Mouse (Mus musculus): Measurements from ENCODE around the gene Adamts8.

Adamts8 gene

DNA sequence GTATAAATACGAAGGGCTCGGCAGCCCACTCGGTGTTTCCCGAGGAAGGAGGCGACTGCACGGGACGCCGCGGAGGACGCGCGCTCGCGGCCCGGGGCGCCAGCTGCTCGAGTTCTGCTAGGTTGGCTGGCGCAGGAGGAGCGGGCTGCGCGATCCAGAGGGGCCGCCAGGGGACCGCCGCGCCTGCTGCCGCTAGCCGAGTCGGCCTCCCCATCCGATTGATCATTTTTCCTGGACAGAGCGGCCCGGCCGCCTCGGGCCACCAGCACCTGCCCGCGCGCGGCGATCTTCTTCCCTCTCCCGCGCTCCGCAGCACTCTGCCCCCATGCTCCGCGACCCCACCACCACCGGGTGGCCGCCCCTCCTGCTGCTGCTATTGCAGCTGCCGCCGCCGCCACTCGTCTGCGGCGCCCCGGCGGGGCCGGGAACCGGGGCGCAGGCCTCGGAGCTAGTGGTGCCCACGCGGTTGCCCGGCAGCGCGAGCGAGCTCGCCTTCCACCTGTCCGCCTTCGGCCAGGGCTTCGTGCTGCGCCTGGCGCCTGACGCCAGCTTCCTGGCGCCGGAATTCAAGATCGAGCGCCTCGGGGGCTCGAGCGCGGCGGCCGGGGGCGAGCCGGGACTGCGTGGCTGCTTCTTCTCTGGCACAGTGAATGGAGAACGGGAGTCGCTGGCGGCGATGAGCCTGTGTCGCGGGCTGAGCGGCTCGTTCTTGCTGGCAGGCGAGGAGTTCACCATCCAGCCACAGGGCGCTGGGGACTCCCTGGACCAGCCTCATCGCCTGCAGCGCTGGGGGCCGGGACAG lies at the start of gene Adamts8:
Gene Adamts8, plus strand, starts transcription at position 51 of the 802 bp plus-strand sequence.
- DNase-seq (ENCODE audit: low spot score), result no peak

DNA sequence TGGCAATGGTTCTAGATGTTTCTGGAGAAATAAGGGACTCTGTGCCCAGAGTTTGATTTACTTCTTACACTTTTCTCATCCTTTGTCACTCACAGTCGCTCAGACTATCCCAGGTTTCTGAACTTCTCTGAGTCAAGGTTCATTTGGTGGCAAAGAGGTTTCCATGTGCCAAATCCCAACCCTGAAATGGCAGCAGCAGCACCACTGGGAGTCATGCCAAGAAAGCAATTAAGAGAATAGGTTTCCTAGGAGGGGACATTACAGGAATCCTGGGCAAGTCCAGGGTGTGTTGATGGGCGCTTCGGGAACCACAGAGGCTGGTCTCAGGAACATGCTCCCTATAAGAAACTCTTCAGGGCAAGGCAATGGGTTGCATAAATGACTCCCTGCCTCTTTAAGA lies 46.7 kb upstream of the Adamts8 start:
- no peak for DNase-seq (ENCODE audit: low spot score)

- no peak for DNase-seq (ENCODE audit: low spot score)
Measured at GRCm38 (mm10) chr9:30896752-30897151, 45.6 kb upstream of the Adamts8 start.

DNA sequence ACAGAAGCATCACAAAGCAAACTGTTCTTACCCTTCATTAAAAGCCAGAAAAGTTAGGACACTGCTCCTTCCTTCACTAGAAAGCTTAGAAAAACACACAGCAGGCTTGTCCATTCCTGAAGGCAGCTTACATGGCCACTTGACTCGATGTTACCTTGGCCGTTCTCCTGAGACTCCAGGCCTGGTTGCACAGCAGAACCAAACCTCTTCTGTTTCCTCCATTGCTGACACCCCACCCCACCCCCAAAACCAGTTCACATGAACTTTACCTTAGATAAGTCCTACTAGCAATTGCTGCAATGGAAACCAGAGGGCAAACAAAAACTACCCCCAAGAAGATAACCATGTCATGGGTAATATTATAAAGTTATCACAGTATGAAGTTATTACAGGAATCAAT lies 45.2 kb upstream of the Adamts8 start:
- DNase-seq (ENCODE audit: low spot score), result no peak

GRCm38 (mm10) chr9:30902152-30902551 lies 40.2 kb upstream of the Adamts8 start:
- no peak for DNase-seq (ENCODE audit: low spot score)

- no peak for DNase-seq (ENCODE audit: low spot score)
Measured at GRCm38 (mm10) chr9:30902641-30903040, 39.7 kb upstream of the Adamts8 start.

- no peak for DNase-seq (ENCODE audit: low spot score)
Measured at GRCm38 (mm10) chr9:30903266-30903665, 39.1 kb upstream of the Adamts8 start.

DNA sequence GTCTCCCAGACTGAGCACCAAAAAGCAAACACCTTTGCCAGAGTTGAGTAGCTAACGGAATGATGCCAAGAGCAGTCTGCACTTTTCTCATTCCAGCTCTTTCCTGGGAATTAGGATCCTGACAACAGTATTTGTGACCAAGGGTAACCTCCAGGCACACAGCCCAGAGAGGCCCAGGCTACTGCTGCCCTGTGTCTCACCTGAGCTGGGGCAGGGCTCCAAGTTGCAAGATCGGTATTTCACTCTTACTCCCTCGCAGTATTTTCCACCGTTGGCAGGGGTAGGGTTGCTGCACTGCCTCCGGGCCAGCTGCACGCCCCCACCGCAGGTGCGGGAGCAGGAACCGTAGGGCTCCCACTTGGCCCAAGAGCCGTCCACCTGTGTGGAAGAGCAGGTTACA lies 36.5 kb upstream of the Adamts8 start:
- DNase-seq (ENCODE audit: low spot score), result no peak

GRCm38 (mm10) chr9:30906426-30906825 lies 35.9 kb upstream of the Adamts8 start:
- no peak for DNase-seq (ENCODE audit: low spot score)

DNA sequence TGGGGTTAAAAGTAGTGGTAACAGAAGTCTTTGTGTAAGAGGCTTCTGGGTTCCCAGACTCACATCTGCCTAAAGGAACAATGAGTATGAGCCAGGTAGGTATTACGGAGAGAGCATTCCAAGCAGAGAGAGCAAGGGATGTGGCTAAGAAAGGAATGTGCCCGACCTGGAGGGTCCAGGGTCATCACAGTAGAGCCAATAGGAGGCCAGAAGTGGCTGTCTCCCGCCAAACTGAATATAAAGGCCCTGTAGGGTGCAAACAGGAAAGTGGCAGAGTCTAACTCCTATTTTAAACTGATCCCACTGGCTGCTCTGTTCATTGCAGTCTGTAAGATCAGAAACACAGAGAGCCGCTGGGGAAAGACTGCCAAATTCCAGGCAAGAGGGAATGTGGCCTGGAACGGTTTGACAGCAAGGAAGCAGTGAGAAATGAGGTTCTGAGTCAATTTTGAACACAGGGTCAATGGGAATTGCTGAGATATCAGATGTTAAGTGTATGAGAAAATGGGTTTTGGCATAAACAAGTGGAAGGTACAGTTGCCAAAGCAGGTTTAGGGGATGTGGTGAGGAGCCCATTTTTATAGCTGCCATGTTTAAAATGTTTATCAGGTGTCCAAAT lies 34.6 kb upstream of the Adamts8 start:
- no peak for DNase-seq (ENCODE audit: low spot score)

DNA sequence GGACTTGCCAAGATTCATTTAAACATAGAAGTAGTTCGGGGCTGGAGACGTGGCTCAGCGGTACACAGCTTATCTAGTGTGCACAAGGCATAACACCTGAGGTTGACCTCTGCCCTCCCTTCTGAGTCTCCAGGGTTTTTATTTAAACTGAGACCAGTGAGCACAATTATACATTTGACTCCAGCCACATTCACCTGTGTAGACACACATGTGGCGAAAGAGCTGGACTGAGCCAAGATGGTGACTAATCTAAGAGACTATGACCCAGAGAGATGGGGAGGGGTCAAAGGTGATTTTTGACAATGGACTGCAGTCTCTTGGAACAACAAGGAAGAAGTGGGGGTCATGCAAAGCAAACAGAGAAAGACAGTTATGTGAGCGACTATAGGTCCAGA lies 34.1 kb upstream of the Adamts8 start:
- DNase-seq (ENCODE audit: low spot score), result no peak

DNA sequence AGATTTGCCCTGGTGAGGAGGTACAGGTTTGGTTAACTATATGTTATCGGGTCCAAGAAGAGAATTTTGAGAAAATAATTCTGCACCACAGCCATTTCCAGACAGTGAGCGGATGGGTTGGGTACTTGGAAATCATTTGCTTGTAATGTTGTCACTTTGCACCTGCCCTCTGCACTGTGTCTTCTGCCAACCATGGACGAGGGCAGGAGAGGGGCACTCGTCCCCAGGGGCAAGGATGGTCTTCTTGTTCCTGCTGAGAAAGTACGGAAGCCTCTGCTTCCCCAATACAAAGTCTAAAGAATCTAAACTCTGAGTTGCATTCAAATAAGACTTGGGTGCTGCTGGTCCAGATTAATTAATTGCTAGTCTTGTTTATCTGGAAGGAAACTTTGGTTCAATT lies 33.4 kb upstream of the Adamts8 start:
- no peak for DNase-seq (ENCODE audit: low spot score)

GRCm38 (mm10) chr9:30910491-30910890 lies 31.9 kb upstream of the Adamts8 start:
- DNase-seq (ENCODE audit: low spot score), result no peak

GRCm38 (mm10) chr9:30912161-30912560 lies 30.2 kb upstream of the Adamts8 start:
- no peak for DNase-seq (ENCODE audit: low spot score)

DNA sequence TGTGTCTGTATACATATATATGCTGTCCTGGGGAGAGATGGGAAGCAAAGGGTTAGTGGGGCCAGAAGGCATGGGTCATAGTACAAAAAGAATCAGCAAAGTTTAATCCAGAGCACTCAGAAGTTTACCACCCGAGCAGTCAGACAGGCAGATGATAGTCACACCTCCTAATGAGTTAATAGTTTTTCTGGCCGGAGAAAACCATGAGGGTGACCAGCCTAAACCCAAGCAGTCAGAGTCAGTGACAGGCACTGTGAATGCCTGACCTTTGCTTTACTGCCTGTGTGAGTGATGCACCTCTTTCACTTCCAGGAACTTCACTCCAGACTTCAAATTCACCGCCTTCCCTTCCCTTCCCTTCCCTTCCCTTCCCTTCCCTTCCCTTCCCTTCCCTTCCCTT lies 28.9 kb upstream of the Adamts8 start:
- DNase-seq (ENCODE audit: low spot score), result no peak

- DNase-seq (ENCODE audit: low spot score), result no peak
Measured at GRCm38 (mm10) chr9:30914241-30914640, 28.1 kb upstream of the Adamts8 start.

GRCm38 (mm10) chr9:30916266-30916968 lies 25.9 kb upstream of the Adamts8 start:
- DNase-seq (ENCODE audit: low spot score), result no peak

- no peak for DNase-seq (ENCODE audit: low spot score)
Measured at GRCm38 (mm10) chr9:30918466-30919356, 23.7 kb upstream of the Adamts8 start.

- DNase-seq (ENCODE audit: low spot score), result no peak
Measured at GRCm38 (mm10) chr9:30919686-30920085, 22.7 kb upstream of the Adamts8 start.

DNA sequence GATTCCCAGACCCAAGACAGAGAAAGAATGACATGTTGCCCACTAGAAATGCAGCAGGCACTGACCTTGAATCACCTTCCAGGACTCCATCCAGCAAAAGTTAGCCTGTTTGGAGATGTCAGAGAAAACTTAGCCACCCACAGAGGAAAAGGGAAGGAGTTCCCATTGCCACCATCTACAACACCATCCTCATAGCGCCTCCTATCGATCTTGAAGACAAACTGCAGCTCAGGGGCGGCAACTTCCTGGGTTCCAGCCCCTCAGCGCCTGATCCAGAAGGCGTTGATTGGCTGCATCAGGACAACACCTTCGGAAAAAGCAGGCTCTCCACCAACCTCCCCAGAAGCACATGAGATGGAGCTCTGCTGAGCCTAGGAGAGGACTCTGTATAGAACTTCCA lies 21.6 kb upstream of the Adamts8 start:
- no peak for DNase-seq (ENCODE audit: low spot score)

DNA sequence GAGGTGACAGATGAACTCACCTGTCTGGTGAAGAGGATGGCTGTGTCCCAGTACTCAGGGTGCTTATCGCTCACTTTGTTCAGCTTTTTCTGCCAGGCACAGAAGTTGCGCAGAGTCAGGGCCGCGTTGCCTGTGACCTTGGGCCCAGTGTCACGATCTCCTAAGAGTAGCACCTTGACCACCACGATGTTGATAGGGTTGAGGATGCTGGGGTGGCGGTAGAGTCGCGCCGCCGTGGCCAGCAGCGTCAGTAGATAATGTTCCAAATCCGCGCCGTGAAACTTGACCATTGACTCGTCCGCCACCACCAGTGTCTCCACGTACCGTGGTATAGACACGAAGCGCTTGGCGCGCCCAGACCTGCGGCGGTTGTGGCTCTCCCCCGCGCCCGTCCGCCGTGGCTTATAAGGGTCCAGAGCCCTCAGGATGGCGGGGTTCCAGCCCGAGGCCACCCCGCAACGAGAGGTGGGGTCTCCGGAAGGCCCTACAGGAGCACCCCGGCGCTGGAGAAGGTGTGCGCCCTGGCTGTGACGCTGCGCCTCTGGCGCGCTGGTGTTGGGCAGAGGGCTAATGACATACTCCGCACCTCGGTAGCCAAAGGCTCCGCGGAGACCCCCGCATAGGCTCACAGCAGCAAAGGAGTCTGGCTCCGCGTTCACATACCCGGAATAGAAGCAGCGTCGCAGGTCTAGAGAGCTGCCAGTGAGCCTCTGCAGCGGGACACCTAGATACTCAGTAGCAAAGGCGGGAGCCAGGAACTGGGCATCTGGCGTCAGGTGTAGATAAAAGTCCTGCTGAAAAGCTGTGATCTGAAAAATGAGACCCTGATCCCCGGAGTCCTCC lies 20.9 kb upstream of the Adamts8 start:
- no peak for DNase-seq (ENCODE audit: low spot score)

Data from T-cell, adult 2 months (primary cell).